Mouse (Mus musculus) kidney, embryonic 16.5 days (tissue): Measurements from ENCODE around the gene Aldh3b3. TPM values are rescaled to one million over a fixed set of nuclear protein-coding genes. Genes with fewer than 3 reads are reported as not detected.
A peak's percentile ranks its signal among the peaks of the same experiment; 100 is the strongest.
"Not testable (repeated sequence)": the region's sequence is repeated elsewhere in the genome, so short reads cannot be mapped to it uniquely, and the experiment has no call there.

Experiments used
- ATAC-seq: fragments of 200-750 bp; cut with Nextera tagmentation; 2 replicates; pipeline ENCODE4 v1.8.0; 2017; ENCODE audit warnings: moderate TSS enrichment; ENCODE audit not compliant: low FRiP score, low TSS enrichment
- H3K27ac ChIP-seq: fragments of 300-500 bp; sonication (generic); 2 replicates; pipeline ENCODE4 v1.5.1; 2014; ENCODE audit warnings: low read length
- H3K27me3 ChIP-seq: fragments of 300-500 bp; sonication (generic); 2 replicates; pipeline ENCODE4 v1.6.1; 2014; ENCODE audit warnings: low read length, control low read depth, mixed read lengths; ENCODE audit not compliant: insufficient read depth
- H3K36me3 ChIP-seq: fragments of 300-500 bp; sonication (generic); 2 replicates; pipeline ENCODE4 v1.6.1; 2014; ENCODE audit warnings: low read length, control low read depth, mixed read lengths; ENCODE audit not compliant: insufficient read depth
- H3K4me1 ChIP-seq: fragments of 300-500 bp; sonication (generic); 2 replicates; pipeline ENCODE4 v1.6.1; 2014; ENCODE audit warnings: low read length, control low read depth, mixed read lengths; ENCODE audit not compliant: insufficient read depth
- H3K4me2 ChIP-seq: fragments of 300-500 bp; sonication (generic); replicated peaks from 2 replicates; pipeline ENCODE4 v1.6.1; 2014; ENCODE audit warnings: low read depth, low read length
- H3K4me3 ChIP-seq: fragments of 300-500 bp; sonication (generic); 2 replicates; pipeline ENCODE4 v1.5.1; 2014; ENCODE audit warnings: mild to moderate bottlenecking, low read length
- H3K9ac ChIP-seq: fragments of 300-500 bp; sonication (generic); replicated peaks from 2 replicates; pipeline ENCODE4 v1.6.1; 2014; ENCODE audit warnings: low read length
- H3K9me3 ChIP-seq: fragments of 300-500 bp; sonication (generic); 2 replicates; pipeline ENCODE4 v1.6.1; 2016; ENCODE audit warnings: low read length, control low read depth
- WGBS: fragments of 180-500 bp; shearing (Covaris S2); extraction: QIAGEN DNeasy Blood & Tissue Kit; methylation state at CpG from one replicate; pipeline ENCODE4 v1.1.7; 2014; 5-methylcytosine and 5-hydroxymethylcytosine counted together
- polyA plus RNA-seq: library from polyadenylated mRNA; unstranded; fragments of >200 nt; fragmentation: Nextera tagmentation; extraction: Ambion mirVana; gene quantifications from 2 replicates; pipeline ENCODE4 v1.2.1, GENCODE M21; 2015

Gene Aldh3b3
- polyA plus RNA-seq, 1 experiment from 2014 or later, result not detected

DNA sequence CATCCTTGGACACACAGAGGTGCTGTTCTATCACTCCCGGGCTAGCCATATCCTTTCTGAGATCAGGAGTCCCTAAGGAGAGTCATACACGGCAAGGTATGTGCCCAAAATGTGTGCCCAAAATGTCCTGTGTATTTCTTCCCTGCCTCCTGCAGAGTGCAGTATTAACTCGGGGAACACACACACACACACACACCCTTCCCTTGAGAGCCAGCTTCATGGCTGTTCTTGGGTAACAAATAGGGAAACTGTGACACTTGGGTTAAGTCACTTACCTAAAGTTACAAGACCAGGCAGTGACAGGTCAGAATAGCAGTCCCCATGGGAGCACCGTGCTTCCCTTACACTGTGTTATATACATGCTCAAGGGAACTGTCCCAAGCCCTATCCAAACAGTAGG lies 5.6 kb downstream of the Aldh3b3 start:
- WGBS, result 67% methylated on average over 4 of the region's 4 CpGs
- Histone ChIP-seq H3K27ac (no peak overlapping the region), H3K4me2 (no peak overlapping the region), H3K4me1 (no peaks in the 10 kb centered on the region), H3K9me3 (0 out of 2 replicates have a peak, but pooled peaks cover 3% of the 10 kb centered on the region), H3K36me3 (no peaks in the 10 kb centered on the region), H3K9ac (no peak overlapping the region), H3K4me3 (no peak overlapping the region), H3K27me3 (no peaks in the 10 kb centered on the region)
- no peak for ATAC-seq

GRCm38 (mm10) chr19:3966330-3967075 lies 8.1 kb downstream of the Aldh3b3 start:
- H3K9me3 ChIP-seq, result no peaks in the 10 kb centered on the region
- WGBS, result 70% methylated on average over 11 of the region's 11 CpGs
- H3K4me1 ChIP-seq, result 0 out of 2 replicates have a peak, but pooled peaks cover 3% of the 10 kb centered on the region
- no peak overlapping the region for H3K27ac ChIP-seq
- no peaks in the 10 kb centered on the region for H3K27me3 ChIP-seq
- H3K4me2 ChIP-seq, result no peak overlapping the region
- no peaks in the 10 kb centered on the region for H3K36me3 ChIP-seq
- ATAC-seq, result no peak
- no peak overlapping the region for H3K4me3 ChIP-seq
- no peak overlapping the region for H3K9ac ChIP-seq

GRCm38 (mm10) chr19:3967258-3967657 lies 8.8 kb downstream of the Aldh3b3 start:
- H3K4me3 ChIP-seq, result no peak overlapping the region
- no peaks in the 10 kb centered on the region for H3K27me3 ChIP-seq
- H3K36me3 ChIP-seq, result no peaks in the 10 kb centered on the region
- WGBS, result 73% methylated on average over 3 of the region's 3 CpGs
- no peak for ATAC-seq
- H3K27ac ChIP-seq, result no peak overlapping the region
- no peak overlapping the region for H3K4me2 ChIP-seq
- no peaks in the 10 kb centered on the region for H3K9me3 ChIP-seq
- no peak overlapping the region for H3K9ac ChIP-seq
- H3K4me1 ChIP-seq, result 0 out of 2 replicates have a peak, but pooled peaks cover 5% of the 10 kb centered on the region

GRCm38 (mm10) chr19:3972229-3972628 lies 13.8 kb downstream of the Aldh3b3 start, which contains the start of gene Aldh3b2:
Aldh3b2 (plus strand) TSS chr19:3972328.
- Histone ChIP-seq H3K4me2 (no peak within 1 kb of the TSS), H3K4me1 (0 out of 2 replicates have a peak, but pooled peaks cover 6% of the 10 kb centered on the region), H3K27ac (no peak within 1 kb of the TSS), H3K4me3 (no peak within 1 kb of the TSS), H3K9ac (no peak within 1 kb of the TSS), H3K36me3 (no peaks in the 10 kb centered on the region), H3K9me3 (no peaks in the 10 kb centered on the region), H3K27me3 (no peaks in the 10 kb centered on the region)
- WGBS, result 14% methylated on average over 9 of the region's 9 CpGs
- no peak for ATAC-seq

- not testable (repeated sequence) for H3K9me3 ChIP-seq, H3K4me3 ChIP-seq, H3K27me3 ChIP-seq, H3K9ac ChIP-seq, H3K36me3 ChIP-seq, H3K4me1 ChIP-seq, ATAC-seq, H3K4me2 ChIP-seq, H3K27ac ChIP-seq
- WGBS, result 85% methylated on average over 6 of the region's 6 CpGs
These were observed 16.2 kb downstream of the Aldh3b3 start for GRCm38 (mm10) chr19:3974608-3975007.

GRCm38 (mm10) chr19:3975866-3976265 lies 17.4 kb downstream of the Aldh3b3 start:
- ATAC-seq, result no peak
- Histone ChIP-seq H3K27ac (no peak overlapping the region), H3K4me2 (no peak overlapping the region), H3K4me3 (no peak overlapping the region), H3K36me3 (no peaks in the 10 kb centered on the region), H3K9ac (no peak overlapping the region), H3K4me1 (0 out of 2 replicates have a peak, but pooled peaks cover 3% of the 10 kb centered on the region), H3K9me3 (no peaks in the 10 kb centered on the region), H3K27me3 (peaks cover 3% of the 10 kb centered on the region; the same call in 1 of the 2 replicates)
- 80% methylated on average over 2 of the region's 2 CpGs for WGBS

GRCm38 (mm10) chr19:3980309-3980708 lies 21.9 kb downstream of the Aldh3b3 start:
- no peak overlapping the region for H3K27ac ChIP-seq

GRCm38 (mm10) chr19:3980917-3981316 lies 22.5 kb downstream of the Aldh3b3 start:
- no peak for ATAC-seq
- Histone ChIP-seq H3K27me3 (peaks cover 3% of the 10 kb centered on the region; the same call in 1 of the 2 replicates), H3K36me3 (no peaks in the 10 kb centered on the region), H3K4me3 (no peak overlapping the region), H3K9ac (no peak overlapping the region), H3K27ac (no peak overlapping the region), H3K9me3 (no peaks in the 10 kb centered on the region), H3K4me1 (peaks cover 26% of the 10 kb centered on the region), H3K4me2 (no peak overlapping the region)
- 73% methylated on average over 9 of the region's 9 CpGs for WGBS

More at GRCm38 (mm10) chr19:3980309-3980708, 21.9 kb downstream of the Aldh3b3 start:
- WGBS, result 9% methylated on average over 4 of the region's 4 CpGs
- Histone ChIP-seq H3K4me2 (no peak overlapping the region), H3K4me1 (peaks cover 20% of the 10 kb centered on the region), H3K4me3 (no peak overlapping the region), H3K9me3 (no peaks in the 10 kb centered on the region), H3K9ac (0 out of 2 replicates have a peak overlapping the region, but pooled peaks have one; percentile 8), H3K36me3 (no peaks in the 10 kb centered on the region), H3K27me3 (peaks cover 3% of the 10 kb centered on the region; the same call in 1 of the 2 replicates)
- peak; percentile 76 for ATAC-seq

DNA sequence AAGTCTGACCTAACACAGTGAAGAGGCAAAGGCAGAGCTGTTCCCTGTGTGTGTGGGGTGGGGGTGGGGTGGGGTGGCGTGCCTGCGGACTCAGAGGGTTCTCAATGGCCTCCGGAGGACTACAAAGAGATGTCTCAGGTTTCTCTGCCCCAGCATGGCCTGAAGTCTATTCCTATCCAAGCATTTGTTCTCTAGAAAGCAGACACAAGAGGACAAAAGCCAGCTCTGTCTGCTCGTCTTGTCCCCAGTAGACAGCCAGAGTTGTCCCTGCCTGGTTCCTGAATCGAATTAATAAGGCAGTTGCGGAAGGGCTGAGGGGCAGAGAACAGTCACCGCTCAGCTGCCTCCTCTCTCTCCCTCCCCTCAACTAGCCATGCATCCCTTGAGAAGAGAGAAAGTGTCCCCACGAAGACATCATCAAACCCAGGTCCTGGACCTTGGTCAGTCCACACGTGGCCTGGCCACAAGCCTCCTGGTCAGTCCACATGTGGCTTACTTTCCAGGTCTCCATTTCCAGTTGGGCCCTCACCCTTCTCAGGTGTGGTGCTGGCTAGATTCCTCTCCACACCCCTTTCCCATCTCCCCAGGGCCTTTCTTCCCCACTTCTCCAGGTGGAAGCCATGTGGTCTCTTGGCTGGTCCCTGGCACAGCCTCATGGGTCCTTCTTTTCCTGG lies 25.2 kb downstream of the Aldh3b3 start:
- peak overlapping the region; percentile 92 for H3K27ac ChIP-seq
- peak overlapping the region; percentile 14; the same call in 1 of the 2 replicates for H3K9ac ChIP-seq
- 0 out of 2 replicates have a peak, but pooled peaks cover under 1% of the 10 kb centered on the region for H3K36me3 ChIP-seq
- peaks cover 39% of the 10 kb centered on the region for H3K4me1 ChIP-seq
- WGBS, result 40% methylated on average over 9 of the region's 9 CpGs
- peaks cover 3% of the 10 kb centered on the region; the same call in 1 of the 2 replicates for H3K27me3 ChIP-seq
- ATAC-seq, result no peak
- no peak overlapping the region for H3K4me2 ChIP-seq
- no peaks in the 10 kb centered on the region for H3K9me3 ChIP-seq
- no peak overlapping the region for H3K4me3 ChIP-seq
